Mouse (Mus musculus) thymus, adult 18-20 months (tissue): ENCODE measurements around the gene Prss16.

Experiments
- DNase-seq, 2 experiments: peaks; one replicate each; pipeline ENCODE4 v3.0.0; 2022; ENCODE audit warnings: mixed read lengths in 2 of 2

The Prss16 gene

DNA sequence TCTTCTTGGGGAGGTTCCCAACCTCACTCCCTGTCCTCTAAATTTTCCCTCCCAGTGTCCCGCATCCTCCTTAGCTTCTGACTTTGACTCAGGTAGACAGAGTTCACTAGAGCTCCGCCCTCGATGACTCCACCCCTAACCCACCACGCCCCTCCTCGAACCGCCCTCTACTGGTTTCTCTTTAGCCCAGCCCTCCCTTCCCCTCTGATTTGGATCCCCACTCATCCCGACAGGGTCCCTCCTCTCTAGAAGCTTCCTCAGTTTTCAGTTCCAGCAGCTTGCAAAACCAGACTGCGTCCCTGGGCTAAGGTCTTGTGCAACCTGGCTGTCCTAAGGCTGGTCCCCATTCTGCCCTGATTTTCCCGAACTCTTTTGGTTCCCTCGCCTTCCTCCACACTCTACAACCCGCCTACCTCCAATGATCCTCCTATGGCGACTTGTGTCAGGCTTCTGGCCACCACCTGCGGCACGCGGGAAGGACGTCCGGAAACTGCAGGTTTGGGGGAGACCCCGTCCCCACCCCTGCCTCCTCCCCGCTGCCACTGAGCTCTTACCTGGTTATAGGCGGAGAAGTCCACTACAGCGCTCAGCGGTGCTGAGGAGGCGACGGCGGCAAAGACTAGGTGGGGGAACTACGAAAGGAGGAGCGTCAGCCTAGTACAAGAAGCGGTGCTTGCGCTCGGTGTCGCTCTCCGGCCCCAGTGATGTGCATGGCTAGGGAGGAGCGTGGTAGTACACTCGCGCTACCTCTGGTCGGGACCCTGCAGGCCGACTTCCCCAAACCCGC lies 3.0 kb downstream of the Prss16 start:
- DNase-seq, result peak; percentile 45 to 64

DNA sequence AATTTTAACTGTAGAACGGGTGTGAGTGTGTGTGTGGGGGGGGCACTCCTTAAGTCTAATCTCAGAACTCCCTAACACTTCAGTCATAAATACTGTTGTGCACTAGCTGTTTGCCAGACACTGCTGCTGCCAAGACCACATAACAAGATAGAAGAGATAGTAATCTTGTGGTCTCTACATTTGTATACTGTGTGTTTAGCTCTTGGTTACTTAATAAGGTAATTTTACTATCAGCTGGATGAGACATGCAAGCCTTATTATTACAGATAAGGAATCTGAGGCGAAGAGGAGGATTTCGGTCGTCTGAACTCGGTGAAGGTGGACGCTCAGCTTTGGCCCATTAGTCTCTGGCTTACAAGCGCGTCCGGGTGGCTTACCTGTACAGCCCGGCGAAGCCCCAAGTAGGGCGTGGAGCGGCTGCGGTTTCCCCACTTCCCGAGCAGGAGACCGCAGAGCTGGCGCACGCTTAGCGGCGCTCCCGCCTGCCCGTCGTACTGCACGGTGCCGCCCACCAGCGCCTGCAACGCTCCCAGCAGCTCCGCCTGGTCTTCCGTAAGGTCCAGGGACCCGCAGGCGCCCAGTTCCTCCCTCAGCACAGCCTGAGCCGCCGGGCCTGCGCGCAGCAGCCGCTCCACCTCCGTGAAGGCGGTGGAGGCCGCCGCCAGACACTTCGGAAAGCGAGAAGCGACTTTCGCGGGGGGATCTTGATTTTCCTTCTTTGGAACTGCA lies 3.8 kb downstream of the Prss16 start:
- peak; percentile 50 to 57 for DNase-seq

DNA sequence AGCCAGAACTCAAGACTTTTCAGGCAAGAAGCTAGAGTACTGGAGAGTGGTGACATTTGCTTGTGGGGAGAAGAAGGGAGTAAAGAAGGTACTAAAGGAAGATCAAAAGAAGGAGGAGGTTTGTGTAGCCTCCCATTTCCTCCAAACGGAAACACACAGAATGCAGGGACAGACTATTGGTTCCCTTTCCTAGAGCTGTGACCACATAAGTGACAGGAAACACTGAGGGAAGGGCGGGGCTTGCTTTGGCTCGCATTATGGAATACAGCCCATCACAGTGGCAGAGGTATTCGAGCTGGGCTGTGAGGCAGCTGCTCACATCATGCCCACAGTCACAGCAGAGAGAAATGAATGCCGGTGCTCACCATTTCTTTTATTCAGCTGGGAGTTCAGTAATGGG lies 7.7 kb downstream of the Prss16 start:
- no peak for DNase-seq

DNA sequence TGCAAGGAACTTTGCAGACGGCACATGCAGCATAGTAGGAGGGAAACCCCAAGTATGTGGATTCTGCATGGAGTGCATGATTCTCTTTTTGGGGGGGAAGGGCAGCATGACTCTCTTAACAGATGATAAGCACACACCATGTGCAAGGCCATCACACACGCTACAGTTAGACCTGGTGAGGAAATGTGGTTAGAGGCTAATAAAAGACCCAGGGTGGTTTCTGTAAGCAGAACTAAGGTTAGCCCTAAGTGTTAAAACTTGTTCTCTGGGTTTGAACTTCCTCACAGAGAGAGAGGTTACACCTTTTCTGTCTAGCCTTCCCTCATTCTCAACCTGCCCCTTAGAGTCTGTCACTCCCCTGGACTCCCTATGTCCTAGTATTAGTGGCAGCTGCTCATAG lies 8.2 kb downstream of the Prss16 start:
- DNase-seq, result no peak

DNA sequence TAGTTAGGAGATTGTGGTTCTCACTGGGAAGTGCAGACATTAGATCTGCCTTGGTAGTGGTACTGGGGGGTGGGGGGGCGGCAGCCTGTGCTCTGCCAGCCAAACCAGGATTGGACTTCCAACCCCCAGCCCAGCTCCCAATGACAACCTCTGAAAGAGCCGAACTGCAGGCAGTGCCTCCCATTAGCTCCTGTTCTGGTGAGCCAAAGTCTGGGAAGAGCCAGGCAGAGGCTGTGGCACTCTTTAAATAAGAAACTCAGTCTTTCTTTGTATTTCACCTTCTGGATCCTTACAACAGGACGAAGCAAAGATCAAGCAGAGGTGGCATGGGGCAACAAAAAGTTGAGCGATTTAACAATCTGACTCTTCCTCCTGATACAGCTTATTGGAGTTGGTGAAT lies 10.4 kb downstream of the Prss16 start:
- DNase-seq, result no peak

DNA sequence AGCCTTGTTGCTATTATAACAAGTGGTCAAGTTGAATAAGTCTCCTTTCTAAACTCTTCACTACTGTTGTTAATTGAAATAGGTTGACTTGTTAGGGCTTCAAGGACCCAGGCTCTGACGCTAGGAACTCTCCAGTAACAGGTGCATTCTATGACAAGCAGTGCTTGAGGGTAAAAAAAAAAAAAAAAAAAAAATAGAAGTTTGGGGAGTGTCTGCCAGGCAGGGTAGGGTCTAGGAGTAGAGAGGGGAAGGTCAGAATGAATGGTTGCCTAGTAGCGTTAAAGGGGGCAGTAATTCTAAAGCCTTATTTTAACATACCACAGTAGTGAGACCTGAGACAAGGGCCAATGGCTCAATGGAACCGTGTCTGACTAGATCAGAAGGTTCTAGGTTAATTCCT lies 11.1 kb downstream of the Prss16 start:
- no peak for DNase-seq

DNA sequence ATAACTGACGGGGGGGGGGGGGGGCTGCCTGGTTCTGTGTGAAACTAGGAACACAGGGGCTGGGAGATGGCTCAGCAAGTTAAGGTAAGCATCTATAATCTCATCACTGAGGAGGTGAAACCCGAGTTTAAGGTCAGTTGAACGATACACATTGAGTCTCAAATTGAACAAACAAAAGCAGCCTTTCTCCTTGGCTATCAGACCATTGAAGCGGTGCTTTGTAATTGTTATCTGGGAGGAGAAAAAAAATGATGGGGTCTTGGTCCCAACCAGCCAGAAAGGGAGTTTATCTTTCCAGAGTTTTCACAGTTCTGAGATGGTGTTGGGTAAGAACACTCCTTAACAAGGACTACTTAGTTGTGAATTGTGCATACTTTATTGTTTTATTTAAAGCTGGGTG lies 11.7 kb downstream of the Prss16 start:
- no peak for DNase-seq

DNA sequence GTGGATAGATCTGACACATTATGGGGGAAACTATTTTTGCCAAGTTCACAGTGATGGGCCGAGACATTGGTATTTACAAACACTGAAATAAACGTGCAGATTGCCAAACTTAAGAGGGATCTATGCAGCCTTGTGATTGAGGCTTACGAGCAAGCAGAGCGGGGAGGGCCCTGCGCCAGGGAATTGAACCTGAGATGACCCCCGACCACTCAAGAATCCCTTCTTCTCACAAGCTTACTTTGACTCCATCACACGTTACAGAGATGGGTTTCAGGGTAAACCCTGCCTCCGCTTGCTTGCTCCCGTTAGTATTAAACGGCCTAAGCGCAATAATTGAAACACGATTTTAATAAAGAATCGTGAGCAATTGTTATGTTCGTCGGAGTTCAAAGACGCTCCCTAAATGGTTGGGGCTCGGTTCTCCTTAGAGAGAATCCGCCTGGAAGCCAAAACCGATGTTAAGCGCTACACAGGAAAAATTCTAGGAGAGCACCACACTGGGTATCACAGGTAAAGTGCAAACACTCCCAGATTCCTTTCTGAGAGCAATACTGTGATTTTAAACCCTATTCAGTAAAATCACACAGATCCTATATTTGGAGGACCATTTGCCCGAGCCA lies 12.2 kb downstream of the Prss16 start:
- DNase-seq, result no peak

DNA sequence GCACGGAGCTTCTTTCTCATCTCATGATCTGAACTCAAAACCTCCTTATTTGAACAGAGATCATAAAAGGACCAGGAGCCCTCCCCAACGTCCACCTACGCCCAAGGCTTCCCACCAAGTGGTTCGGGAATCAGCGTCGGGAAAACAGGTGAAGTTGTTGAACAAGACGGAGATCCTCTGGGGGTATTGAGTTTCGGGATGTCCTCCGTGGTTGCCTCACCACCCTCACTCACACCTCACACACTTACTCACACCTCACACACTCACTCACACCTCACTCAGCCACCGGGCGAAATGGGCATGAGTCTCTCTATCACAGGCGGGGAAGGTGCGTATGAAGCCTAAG lies 12.7 kb downstream of the Prss16 start:
- no peak for DNase-seq

DNA sequence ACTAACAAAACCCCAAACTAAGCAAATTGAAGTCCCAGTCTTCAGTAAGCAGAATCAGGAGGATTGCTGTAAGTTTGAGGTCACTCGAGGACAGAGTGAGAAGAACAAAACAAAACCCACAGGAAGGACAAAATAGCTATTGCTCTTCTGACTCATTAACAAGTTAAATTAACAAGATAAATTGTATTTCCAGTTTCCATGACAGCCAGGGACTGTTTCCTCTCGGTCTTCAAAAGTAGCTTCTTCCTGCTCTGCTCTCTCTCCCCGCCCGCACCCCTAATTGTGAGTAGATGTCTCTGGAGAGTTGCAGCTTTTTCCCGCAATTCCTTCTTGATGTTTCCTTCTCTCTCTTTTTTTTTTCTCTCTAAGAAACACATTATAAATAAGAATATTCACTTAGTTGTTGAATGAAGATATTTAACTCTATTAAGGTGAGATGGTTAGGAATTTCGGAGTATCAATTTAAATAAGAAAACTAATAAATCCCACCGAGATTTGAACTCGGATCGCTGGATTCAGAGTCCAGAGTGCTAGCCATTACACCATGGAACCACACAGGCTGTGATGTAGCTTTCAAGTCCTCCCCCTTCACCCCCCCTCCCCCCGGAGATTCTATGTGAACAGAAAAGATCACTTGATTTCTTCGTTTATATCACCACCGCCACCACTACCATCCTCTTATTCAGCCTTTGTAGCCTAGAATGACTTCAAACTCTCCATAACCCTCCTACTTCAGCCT lies 13.3 kb downstream of the Prss16 start:
- DNase-seq, result no peak

DNA sequence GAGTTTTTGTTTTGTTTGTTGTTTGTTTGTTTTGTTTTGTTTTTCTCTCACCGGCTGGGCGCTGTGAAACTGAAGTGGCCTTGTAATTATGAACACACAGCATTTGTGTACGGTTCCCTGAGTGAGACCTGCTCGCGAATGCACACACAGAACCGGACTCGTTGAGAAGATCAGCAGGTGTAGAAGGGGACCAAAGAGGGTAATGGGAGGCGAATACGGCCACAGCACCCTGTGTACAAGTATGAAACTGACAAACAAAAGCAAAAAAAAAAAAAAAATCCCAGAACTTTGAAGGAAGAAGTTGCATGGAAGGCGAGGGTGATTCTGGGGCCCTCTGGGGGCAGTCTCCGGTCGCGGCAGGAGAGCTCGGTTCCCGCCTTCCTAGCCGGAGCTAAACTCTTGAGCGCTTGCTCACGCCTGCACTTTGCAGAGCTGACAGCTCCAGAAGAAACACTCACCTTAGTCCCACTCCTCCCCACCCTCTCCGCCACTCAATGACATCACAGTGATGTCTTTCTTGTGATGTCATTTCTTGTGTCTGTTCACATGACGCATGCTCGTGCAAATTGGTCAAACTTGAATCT lies 14.1 kb downstream of the Prss16 start:
- no peak for DNase-seq

DNA sequence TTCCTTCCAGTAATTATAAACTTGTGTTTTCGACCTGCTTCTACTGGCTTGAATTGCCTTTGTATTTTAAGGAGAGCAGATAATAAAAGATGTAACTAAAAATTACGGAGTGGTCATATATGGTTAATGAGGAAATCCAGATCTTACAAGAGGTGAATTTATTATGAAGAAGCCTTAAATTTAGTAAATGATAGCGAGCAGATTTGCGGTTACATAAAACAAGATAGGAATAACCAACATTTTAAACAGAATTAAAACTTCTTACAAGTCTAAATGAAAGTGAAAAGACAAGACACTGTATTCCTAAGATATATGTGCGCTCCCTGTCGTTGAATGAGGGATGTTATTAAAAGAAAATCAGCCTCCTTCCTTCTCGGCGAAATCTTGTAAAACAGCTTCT lies 14.6 kb downstream of the Prss16 start:
- DNase-seq, result no peak

DNA sequence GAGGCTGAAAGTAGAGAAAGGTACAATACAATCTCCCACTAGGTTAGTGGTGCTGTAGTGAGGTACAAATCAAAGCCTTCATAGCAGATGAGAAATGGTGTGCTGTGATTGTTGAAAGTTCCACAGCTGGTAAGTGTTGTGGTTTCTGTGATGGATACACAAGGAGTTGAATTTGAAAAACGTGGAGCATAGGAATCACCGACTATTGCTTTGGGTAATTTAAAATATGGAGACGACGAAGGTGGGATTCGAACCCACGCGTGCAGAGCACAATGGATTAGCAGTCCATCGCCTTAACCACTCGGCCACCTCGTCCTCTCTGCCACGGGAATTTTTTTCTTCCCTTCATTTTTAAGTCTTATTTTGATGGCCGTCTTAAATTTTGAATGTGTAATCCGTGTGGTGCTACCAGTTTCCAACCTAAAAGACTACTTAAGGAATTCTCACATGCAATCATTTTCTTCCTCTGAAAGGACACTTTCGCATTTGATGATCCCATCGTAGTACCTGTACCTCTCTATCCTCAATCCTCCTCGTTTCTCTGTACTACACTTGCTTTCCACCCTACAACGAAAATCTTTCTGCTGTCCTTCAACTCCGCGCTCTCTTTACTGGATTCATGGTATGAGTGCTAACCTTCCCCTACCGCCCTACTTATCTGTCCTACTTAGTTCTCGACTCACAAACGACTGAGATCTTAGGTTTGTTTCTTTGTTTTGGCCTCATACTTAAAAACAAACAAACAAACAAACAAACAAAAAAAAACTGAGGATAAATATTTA lies 15.4 kb downstream of the Prss16 start:
- peak in 1 of 2 experiments; percentile 25 for DNase-seq

DNA sequence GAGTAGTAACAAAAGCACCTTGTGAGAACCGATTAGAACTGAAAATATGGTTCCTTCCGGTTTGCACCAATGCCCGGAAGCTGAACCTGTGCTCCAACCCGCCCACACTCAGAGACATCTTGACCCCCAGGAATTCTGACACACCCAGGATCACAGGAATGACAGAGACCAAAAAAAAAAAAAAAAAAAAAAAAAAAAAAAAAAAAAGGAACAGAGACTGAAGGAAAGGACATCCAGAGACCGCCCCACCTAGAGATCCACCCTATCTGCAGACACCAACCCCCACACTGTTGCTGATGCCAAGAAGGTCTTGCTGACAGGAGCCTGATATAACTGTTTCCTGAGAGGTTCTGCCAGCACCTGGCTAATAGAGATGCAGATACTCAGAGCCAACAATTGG lies 17.0 kb downstream of the Prss16 start:
- DNase-seq, result no peak

DNA sequence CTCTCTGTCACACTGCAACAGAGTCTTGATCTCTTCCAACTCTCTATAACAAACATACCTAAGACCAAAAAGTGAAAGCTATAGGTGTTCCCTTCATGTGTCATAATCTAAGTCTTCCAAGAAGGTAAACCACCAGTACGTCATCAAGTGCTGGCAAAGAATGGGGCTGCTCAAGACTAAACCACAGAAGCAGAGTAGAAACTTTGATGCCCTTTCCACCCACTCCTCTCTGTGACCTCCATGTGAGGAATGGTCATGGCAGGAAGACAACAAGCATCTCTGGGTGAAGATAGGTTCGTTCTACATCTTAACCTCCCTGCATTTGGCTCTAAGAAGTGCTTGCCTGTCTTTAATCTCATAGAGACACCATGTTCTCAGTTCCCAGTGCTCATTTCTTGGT lies 25.1 kb downstream of the Prss16 start:
- DNase-seq, result no peak

DNA sequence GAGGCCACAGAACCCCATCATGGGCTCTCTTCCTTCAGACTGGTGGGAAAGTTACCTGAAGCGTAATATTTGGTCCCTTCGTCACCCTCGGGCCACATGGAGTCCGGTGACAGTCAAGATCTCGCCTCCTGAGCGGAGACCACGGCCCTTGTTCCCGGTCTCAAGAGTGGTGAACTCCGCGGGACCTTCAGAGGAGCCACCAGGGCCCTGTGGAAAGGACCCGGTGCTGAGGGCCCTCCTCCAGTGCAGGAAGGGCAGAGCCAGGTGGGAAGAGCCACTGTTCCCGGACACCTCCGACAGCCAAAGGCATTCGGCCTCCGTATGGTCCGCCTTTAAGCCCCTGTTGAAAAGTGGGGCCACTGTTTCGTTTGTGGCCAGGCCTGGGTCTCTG lies 27.7 kb downstream of the Prss16 start:
- no peak for DNase-seq

DNA sequence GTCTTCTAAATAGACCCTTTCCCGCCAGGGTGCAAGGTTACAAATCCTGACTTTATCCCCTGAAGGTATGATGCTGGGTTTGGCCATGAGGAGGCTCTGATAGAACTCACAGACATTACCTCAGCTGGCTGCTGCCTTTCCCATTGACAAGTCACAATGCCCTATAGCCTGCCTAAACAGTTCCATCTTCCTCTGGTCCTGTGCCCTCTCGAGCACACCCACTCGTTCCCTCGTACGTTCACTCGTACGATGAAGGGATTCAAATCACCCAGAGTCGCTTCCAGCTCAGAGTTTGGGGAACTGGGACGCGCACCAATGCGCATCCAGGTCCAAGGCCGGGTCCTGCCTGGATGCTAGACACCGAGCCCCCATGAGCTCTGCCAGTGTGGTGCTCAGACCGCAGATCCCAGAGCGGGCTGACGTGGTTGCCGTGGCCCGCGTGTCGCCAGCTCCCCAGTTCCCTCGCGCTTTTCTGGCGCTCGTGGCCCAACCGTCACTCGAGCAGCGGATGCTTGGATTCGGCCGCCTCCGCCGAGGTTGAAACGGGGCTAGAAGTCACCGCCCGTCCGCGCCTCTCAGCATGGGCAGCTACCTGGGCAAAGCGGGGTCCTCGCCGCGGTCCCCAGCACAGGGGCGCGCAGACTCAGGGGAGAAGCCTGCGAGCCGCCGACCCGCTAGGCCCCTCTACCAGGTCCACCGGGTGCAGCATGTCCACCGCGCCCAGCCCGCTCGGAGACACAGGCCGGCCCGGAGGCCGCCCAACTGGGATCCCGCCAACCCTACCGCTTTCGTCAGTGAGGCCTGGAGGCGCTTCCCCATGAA lies 28.4 kb downstream of the Prss16 start, which contains the start of gene Pom121l2:
Gene Pom121l2 (plus strand): TSS at position 214 of the 822 bp plus-strand sequence.
- no peak for DNase-seq

DNA sequence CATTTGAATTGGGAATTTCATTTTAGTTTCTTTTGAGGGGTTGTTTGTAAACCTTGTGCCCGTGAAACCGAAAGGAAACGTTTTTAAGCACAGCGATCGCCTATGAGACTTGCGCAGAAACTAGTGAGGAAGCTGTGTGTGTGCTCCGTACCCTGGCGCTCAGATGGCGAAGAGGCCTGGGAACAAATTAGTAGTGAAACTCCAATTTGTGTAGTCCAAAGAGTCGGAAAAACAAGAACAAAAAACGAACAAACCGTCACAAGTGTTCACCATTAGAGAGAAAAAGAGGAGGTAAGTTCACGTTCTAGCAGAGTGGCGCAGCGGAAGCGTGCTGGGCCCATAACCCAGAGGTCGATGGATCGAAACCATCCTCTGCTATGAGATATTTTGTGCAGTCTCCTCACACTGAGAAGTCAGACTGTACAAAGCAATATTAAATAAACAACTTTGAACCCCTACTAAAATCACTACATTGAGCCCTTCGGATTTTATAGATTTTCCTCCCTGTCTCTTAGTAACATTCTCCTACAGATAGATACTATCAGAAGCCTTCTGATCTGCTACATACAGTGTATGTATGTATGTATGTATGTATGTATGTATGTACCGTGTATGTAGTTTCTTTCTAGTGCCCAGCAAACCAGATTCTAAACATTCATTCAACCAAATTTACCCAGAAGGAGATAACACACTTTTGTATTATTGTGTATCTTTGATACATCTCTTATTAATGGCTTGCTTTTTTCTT lies 34.6 kb downstream of the Prss16 start:
- peak; percentile 46 to 67 for DNase-seq

DNA sequence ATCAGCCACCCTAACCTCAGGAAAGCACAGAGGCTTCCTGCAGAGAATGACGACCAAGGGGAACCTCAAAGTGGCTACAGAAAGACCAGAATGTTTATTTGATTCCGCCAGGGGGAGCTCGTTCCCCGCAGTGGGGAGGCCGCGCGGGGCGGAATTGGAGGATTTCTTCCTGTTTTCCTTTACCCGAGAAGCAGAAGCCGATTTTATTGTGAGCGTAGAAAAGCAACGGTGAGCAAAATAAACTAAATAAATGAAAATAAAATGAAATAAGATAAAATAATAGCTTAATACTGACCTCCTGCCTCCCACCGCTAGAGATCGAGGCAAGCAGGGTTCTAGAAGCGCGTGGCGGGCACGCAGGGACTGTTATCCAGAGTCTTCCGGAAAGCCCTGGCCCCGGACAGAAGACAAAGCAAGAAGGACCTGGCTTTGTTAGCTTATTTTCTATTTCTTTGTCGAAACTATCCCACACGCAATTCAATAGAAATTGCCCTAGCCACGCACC lies 35.3 kb downstream of the Prss16 start:
- DNase-seq, result peak; percentile 73 to 81

DNA sequence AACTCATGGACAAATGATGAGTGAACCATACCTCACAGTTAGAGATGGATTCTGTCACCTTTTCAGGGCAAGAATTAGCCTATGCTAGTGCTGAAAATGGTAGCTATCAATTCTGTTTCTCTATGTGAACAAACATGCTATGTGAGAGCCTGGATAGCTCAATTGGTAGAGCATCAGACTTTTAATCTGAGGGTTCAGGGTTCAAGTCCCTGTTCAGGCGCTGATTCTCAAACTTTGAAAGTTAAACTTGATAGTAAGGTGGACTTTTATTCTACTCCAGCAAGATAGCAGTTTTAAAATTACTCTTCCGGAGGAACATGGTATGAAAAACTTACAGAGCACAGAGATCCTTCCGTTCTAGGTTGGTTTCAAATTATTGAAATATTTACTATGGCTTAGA lies 37.9 kb downstream of the Prss16 start:
- no peak for DNase-seq
